Mouse (Mus musculus): ENCODE measurements at regions not wholly inside any gene's neighbourhood (a gene's known extent, or its start where the extent isn't known, plus 50 kb on each side); places are given as distances from the start of the nearest gene placed in this dataset.

- TF ChIP-seq POLR2A (IDR thresholded peaks at IDR 0.05; ENCODE audit: insufficient read length, low read depth) (no peak), POLR2AphosphoS2 (IDR thresholded peaks at IDR 0.05; ENCODE audit: insufficient read length, low read depth) (no peak), MAX (IDR thresholded peaks at IDR 0.05; ENCODE audit: low read depth) (no peak), CEBPB (IDR thresholded peaks at IDR 0.05; ENCODE audit: insufficient read depth, poor library complexity, severe bottlenecking) (no peak), USF1 (IDR thresholded peaks at IDR 0.05; ENCODE audit: low read depth) (no peak), E2F4 (IDR thresholded peaks at IDR 0.05; ENCODE audit: insufficient read depth) (no peak), MYOG (IDR thresholded peaks at IDR 0.05; ENCODE audit: control insufficient read depth in 1 of 3, insufficient read depth in 1 of 3, insufficient read length in 2 of 3, low read depth in 2 of 3) (no peak)
Observed at GRCm38 (mm10) chr5:35174318-35174717, 68.8 kb upstream of the Lrpap1 start.
